Mouse (Mus musculus): Measurements from ENCODE around the gene Hsph1.

Hsph1 gene

GRCm38 (mm10) chr5:149585910-149586309 is 50.3 kb downstream of the Hsph1 start:
- DNase-seq, result peak; percentile 22 to 25

GRCm38 (mm10) chr5:149585231-149585630 is 50.9 kb downstream of the Hsph1 start:
- DNase-seq, result no peak

- no peak for DNase-seq
Measured at GRCm38 (mm10) chr5:149584154-149584655, 52.0 kb downstream of the Hsph1 start.

- no peak for DNase-seq
Measured at GRCm38 (mm10) chr5:149583507-149583906, 52.7 kb downstream of the Hsph1 start.

- no peak for DNase-seq
Measured at GRCm38 (mm10) chr5:149582642-149583262, 53.4 kb downstream of the Hsph1 start.

- DNase-seq, result no peak
Measured at GRCm38 (mm10) chr5:149577449-149577848, 58.7 kb downstream of the Hsph1 start.

- DNase-seq, result peak; percentile 32 to 39
Measured at GRCm38 (mm10) chr5:149576977-149577376, 59.2 kb downstream of the Hsph1 start.

GRCm38 (mm10) chr5:149568993-149569392 is 67.2 kb downstream of the Hsph1 start:
- no peak for DNase-seq

- no peak for DNase-seq
Measured at GRCm38 (mm10) chr5:149566957-149567356, 69.2 kb downstream of the Hsph1 start.

GRCm38 (mm10) chr5:149566026-149566425 is 70.2 kb downstream of the Hsph1 start:
- DNase-seq, result no peak

All from cerebellum, postnatal 10 days (tissue).